Mouse (Mus musculus) cerebellum, adult 8-10 months (tissue): ENCODE results near the gene Heatr4.
"Not testable (repeated sequence)": the region's sequence is repeated elsewhere in the genome, so short reads cannot be mapped to it uniquely, and the experiment has no call there.

ENCODE experiments used
- DNase-seq: peaks from one replicate; pipeline ENCODE4 v3.0.0; 2022

The Heatr4 gene

DNA sequence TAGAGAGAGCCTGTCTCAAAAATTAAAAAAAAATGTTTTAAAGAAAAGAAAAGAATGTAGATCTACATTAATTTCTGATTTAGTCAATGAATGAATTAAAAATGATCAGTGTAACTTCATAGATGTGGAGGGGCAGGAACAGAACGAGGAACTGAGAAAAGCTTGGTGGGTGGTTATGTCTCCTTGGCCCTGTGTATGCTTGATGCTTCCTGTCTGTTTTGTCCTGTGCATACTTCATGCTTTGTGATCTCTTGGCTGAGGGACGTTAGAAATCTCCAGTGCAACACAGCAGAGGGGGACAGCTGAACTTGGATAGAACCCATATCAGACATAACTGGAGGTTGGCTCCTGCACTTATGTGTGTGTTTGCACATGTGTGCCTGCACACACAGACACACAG is 12.6 kb upstream of the Heatr4 start:
- DNase-seq = no peak

DNA sequence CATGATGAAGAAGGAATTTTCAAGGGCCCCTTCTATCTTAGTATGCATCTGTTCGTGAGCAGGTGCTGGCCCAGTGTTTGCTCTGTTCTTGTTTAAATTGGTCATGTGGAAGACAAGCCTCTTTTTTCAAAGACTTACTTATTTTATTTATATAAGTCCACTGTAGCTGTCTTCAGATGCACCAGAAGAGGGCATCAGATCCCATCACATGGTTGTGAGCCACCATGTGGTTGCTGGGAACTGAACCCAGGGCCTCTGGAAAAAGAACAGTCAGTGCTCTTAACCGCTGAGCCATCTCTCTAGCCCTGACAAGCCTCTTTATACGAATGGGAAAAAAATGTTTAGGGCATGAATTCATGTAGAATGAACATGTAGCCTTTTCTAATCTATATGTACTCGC is 4.7 kb upstream of the Heatr4 start:
- DNase-seq = no peak

DNA sequence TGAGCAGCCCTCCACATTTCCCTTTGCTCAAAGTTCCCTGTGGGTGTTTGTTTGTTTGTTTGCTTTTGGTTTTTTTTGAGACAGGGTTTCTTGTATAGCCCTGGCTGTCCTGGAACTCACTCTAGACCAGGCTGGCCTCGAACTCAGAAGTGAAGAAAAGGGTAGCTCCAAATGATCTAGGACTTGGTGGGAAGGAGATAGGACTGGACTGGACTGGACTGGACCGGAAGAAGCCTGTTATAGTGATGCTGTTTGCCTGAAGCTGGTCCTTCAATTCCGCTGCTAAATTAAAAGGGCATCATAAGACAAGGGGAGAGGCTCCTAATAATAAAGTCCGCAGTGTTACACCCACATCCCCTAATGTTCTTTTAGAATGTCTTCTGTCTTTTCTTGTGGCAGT is 3.8 kb upstream of the Heatr4 start:
- no peak for DNase-seq

DNA sequence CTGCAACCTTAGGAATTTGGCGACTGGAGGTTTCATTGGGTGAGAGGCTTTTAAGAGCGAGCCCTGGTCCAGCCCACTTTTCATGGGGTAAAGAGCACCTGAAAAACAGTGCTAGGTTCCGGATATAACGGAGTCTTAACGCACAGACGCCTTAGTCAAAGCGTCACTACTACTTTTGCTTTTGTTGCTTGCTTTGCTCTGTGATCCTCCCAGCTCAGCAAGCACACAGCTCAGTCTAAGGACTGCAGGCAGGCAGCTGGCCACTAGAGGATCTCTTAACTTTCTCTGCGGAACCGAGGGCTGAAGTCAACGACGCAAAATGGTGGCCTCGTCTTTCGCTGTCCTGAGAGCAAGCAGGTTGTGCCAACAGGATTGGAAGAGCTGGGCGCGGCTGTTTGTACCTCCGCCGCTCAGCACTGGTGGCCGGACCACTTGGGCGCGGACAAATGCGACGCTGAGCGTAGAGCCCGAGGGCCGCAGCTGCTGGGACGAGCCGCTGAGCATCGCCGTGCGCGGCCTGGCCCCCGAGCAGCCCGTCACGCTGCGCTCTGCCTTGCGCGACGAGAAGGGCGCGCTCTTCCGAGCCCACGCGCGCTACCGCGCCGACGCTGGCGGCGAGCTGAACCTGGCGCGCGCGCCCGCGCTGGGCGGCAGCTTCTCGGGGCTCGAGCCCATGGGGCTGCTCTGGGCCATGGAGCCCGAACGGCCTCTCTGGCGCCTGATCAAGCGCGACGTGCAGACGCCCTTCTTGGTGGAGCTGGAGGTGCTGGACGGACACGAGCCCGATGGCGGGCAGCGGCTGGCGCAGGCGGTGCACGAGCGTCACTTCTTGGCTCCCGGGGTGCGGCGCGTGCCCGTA is 3.2 kb upstream of the Heatr4 start, which contains the start of gene Acot2:
TSS of gene Acot2 (plus strand) at position 279 of the 859 bp plus-strand sequence.
- DNase-seq = peak; percentile 70

DNA sequence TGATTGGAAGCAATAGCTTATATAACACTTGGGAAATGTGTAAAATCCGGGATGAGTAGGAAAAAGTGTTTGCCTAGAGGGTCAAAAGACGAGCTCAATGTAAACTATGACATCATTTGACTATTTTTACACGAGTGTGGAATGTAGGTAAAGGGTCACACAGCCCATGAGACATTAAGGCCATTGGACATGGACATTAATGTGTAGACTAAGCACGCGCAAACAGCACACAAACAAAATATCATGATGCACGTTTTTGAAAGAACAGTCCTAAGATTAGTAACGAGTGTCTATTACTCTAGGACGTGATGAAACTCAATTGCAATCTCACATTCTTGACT is 2.6 kb upstream of the Heatr4 start:
- no peak for DNase-seq

DNA sequence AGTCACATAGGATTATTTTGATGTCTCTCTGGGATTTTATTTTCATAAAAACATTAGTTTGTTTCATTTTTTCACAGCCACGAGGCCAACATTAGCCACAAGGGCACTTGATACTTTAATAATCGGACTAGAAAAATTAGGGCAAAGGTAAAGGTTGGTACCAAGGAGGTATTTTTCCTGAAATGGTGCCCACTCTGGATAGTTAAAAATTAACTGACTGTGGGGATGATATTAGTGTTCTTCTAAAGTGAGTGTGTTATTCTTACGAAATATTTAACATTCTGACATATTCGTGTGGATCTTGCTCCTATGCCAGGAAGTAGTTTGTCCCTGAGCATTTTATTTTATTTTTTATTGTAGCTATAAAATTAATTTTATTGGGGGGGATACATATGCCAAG is 3.0 kb downstream of the Heatr4 start:
- no peak for DNase-seq

DNA sequence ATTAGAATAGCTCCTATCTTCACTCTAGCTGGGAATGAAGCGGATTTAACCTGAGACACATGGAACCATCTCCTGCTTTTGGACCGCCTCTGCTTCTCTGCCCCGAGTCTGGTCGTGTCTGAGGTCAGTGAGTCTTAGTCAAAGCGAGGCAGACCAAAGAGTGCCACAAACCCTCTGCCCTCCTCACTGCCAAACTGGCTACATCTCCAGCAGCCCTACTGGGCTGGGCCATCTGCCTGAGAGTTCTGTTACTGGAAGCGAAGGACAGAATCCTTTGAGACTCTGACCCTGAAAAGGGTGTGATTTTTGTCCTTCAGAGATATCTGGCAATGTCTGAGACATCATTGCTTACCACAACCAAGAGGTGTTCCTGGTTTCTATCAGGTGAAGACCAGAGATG is 5.8 kb downstream of the Heatr4 start:
- peak; percentile 69 for DNase-seq

DNA sequence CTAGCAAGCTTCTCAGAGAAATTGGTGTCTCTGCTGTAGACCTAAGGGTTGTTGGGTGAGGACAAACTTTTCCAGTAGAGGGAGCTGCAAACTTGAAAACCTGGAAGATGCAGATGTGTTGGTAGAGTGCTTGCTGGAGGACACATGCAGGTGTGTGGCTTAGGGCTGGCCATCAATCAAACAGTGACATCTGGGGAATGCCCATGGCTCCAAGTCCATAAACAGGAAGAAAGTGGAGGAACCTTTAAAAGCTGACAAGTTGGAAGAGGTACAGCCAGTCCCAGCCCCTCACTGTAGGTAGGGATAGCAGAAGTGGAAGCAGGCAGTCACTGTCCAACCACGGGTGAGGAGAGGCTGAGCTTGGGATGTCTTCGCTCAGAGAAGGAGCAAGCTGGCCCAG is 12.5 kb downstream of the Heatr4 start:
- no peak for DNase-seq

DNA sequence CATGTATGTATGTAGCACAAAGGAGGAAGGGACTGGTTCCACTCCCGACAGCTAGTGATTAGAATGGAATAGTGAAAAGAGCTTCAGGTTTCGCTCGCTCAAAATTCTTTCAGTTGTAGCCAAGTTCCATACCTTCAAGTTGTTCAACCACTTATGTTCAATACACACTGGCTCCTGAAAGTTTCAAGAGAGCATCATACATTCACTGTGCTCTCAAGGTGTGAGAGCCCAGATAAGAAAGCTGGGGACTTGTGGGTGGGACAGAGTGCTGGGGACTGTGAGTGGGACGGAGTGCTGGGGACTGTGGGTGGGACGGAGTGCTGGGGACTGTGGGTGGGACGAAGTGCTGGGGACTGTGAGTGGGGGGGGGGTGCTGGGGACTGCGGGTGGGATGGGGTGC is 19.4 kb downstream of the Heatr4 start:
- no peak for DNase-seq

DNA sequence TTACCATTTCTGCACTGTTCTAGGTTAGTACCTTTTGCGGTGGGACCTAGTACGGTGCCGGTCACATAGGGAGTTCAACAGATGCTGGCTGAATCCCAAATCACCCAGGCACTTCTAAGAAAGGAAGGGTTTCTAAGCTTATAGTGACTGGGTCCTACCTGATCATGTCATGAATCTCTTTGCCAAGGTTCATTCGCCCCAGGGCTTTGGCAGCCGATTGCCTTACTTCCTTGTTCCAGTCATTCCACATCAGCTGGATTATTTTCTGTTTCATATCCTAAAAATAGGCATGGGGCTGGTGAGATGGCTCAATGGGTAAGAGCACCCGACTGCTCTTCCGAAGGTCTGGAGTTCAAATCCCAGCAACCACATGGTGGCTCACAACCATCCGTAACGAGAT is 26.4 kb downstream of the Heatr4 start:
- no peak for DNase-seq

DNA sequence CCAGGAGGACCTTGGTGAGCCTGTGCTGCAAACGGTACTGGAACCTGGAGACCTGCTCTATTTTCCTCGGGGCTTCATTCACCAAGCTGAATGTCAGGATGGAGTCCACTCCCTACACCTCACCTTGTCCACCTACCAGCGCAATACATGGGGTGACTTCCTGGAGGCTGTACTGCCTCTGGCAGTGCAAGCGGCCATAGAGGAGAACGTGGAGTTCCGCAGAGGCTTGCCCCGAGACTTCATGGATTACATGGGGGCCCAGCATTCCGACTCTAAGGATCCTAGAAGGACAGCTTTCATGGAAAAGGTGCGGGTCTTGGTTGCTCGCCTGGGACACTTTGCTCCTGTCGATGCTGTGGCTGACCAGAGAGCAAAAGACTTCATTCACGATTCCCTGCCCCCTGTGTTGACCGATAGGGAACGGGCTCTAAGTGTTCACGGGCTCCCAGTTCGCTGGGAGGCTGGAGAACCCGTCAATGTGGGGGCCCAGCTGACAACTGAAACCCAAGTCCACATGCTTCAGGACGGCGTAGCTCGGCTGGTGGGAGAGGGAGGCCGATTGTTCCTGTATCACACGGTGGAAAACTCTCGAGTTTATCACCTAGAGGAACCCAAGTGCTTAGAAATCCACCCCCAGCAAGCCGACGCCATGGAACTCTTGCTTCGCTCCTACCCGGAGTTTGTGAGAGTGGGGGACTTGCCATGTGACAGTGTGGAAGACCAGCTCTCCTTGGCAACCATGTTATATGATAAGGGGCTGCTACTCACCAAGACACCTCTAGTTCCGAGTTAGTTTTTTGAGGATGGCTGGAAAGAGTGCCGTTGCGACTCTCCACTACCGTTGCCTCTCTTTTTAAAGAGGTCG is 32.7 kb downstream of the Heatr4 start:
- DNase-seq = no peak

DNA sequence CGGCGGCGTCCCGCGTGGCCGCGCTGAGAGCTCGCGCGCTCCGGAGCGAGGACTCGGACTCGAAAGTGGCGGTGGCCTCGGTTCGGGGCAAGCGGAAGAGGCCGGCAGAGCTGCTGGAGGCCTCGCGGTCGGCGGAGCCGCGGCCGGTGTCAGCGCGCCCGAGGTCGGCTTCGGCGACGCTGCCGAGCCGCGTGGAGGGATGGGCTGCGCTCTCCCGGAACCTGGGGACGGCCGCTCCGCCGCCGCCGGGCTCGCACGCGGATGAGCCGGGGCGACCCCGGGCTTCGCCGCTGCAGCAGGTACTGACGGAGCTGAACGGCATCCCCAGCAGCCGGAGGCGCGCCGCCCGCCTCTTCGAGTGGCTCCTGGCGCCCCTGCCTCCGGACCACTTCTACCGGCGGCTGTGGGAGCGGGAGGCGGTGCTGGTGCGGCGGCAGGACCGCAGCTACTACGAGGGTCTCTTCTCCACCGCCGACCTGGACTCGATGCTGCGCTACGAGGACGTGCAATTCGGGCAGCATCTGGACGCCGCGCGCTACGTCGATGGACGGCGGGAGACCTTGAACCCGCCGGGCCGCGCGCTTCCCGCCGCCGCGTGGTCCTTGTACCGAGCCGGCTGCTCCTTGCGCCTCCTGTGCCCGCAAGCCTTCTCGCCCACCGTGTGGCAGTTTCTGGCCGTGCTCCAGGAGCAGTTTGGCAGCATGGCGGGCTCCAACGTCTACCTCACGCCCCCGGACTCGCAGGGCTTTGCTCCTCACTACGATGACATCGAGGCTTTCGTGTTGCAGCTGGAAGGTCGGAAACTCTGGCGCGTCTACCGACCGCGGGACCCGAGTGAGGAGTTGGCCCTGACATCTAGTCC is 33.6 kb downstream of the Heatr4 start:
- peak; percentile 30 for DNase-seq

DNA sequence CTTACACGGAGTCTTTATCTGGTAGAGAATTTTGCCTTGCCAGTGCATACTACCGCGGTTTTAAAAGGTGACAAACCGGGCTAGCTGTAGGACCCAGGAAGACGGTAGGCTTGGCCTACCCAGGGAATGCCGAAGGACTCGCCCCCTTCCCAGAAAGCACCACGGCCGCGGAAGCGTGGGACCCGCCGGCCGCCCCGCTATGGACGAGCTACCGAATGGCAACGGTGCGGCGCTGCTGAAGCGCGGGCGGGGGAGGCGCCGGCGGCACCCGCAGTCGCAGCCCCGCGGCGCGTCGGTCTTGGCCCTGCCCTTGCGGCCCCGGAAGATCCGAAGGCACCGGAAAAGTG is 34.2 kb downstream of the Heatr4 start, which contains the start of gene Riox1:
TSS of gene Riox1 (plus strand) at position 116 of the 347 bp plus-strand sequence.
- DNase-seq = peak; percentile 79

DNA sequence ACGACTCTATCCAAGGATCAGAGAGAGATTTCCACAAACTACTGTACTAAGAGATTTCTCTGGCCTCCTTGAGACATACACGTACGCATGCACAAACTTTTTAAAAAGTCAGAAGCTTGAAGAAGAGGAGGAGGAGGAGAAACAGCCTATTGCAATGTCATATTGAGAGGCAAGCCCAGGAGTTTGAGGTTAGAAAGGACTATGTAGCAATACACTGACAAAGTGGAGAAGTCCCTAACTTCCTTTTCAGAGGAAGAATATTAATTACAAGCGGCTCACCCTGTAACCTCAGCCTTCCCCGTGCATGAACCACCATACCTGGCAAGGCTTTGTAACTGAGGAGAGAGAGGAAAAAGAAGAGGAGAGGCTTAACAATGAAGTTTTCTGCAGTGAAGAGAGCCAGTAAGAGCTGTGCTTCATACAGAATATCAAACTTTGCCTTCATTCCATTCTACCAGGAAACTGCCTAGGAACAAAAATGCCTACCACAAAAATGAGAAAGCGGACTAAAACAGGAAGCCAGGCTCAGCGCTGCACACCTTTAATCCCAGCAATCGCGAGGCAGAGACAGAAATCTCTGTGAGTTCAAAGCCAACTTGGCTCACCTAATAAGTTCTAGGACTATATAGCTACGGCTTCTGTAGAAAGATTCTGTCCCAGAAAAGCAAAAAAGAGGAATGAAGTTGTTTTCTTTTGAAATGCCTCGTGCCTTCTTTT is 34.7 kb downstream of the Heatr4 start:
- DNase-seq = no peak

DNA sequence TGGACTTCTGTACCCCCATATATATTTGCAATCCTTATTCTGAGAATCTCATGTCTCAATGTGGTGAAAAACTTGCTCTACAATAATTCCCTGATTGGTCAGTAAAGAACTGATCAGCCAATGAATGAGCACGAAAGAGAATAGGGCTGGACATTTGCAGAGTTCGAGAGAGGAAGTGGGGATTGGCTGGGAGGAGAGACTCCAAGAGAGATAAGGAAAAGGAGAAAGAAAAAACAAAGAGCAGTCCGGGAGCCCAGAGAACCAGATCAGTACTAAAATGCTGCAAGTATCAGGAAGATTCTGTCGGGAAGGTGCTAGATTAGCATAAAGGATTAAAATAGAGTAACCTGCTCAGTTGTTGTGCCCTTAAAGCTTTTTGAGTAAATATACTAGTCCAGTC is 35.6 kb downstream of the Heatr4 start:
- DNase-seq = no peak

DNA sequence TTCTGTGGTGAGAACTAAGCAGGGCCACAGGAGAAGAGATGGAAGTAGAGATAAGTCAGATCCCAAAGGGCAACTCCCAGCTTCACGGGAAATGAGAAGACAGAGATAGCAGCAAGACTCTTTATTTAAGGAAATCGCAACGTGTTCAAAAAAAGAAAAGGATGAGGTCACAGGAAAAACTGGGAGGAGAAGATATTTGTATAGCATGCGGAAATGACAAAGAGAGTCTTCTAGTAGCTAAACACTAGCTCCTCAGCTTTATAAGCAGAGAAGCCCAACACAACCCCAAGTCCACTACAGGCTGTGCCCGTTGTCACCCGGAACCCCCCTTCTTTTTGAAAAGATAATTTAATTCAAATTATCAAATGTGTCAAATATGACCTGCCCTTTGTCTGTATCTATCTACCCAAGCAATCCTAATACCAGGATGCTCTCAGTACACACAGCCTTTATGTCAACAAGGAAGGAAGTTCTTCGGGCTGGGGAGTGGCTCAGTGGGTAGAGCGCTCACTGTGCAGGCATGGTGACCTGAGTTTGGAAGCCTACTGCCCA is 37.3 kb downstream of the Heatr4 start:
- no peak for DNase-seq

DNA sequence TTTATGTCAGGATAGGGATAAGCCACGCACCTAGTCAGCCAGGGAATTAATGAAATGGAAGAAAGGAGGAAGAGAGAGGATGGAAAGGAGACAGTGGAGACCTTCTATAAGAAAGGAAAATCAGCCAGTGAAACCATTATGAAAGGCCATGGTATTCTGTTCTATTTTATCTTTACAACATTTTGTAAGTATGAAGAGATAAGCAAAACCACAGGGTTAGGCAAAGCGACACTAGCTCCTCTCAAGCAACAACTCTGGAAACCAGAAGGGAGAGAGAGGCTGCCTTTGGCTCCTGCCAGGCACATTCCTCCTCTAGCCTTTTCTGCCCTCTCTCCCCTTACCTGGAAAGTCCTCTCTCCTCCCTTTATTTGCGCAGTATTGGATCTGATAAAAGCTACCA is 42.7 kb downstream of the Heatr4 start:
- no peak for DNase-seq

DNA sequence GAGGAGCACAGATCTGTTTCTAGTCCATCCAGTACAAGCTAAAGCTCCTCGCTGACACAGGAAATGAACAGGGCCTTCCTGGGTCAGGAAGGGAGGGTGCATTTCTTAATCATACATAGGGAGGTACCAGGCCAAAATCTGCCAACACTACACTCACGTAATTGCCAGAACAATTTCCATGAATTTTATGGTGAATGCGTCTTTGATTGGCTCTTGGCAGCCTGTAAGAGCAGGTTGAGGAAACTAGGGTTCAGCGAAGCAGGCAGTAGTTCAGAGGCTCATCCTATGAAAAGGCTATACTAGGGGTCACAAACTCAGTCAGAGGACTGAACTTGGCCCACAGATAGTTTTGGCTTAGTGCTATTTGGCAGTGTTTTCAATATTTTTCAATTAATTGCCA is 44.6 kb downstream of the Heatr4 start:
- no peak for DNase-seq

DNA sequence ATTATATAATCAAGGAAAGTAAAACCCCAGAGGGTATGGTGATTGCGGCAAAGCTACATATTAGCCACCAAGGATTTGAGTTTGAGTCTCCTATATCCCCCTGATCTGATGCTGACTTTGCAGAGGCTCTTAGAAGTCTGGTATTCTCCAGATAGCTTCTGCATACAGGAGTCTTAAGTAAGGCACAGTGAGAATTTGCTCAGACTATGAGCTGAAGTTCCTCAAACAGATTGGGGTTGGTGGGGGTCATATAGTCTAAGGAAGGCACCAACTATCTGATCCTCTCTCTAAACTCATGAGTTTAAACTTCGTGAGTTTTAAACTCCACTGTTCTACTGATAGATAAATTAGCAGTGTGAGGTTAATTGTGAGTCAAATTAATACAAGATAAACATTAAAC is 45.3 kb downstream of the Heatr4 start:
- DNase-seq = no peak

DNA sequence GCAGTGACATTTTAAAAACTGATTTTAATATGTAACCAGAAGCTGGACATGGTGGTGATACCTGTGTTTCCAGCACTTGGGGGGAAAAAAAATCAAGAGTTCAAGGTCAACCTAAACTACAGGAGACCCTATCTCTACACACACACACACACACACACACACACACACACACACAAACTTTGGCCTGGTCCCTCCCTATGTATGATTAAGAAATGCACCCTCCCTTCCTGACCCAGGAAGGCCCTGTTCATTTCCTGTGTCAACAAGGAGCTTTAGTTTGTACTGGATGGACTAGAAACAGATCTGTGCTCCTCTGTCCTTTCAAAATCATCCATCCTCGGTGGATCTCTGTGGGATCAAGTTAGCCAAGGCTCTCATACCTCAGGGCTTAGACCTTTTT is 46.1 kb downstream of the Heatr4 start:
- not testable (repeated sequence) for DNase-seq

DNA sequence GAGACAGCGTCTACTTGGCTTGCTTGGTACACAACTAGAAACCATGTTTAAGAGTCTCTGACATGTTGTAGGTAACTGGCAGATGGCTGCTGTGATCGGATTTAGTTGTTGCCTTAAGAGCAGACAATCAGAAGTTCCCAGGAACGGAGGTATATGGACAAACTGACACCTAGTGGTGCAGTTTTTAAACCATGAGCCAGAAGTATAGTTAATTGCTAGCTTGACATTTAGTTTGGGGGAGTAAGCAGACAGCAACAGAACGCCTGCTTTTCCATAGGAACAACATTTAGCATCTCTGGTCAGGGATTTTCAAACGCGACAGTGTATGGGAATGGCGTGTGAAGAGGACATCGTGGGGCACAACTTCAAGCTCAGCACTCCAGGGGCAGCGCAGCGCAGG is 47.1 kb downstream of the Heatr4 start:
- no peak for DNase-seq

DNA sequence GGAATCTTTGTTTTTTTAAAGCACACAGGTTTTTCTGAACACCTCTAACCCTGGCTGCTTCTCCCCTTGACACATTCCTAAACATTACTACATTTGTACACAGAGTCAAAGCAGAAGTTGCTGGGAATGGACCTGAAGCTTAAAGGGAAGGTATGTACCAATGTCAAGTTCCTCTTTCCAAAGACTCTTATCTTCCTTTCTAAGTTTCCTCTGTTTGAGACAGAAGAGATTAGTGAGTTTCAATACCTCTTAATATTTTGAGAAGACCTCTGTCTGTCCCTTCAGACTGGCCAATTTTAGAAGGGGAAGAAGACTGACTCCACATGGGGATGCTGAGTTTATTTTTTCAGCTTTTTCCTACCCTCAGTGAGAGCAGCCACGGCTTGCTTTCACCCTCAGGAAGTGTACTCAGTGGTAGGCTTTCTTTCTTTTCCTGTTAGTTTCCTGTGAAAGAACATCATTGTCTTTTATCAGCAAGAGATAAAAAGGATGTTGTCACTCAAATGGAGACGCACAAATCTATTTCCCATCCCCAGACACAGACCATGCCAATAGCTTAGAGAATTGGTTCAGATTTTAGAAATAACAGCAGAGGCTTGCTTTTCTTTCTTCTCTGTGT is 55.4 kb downstream of the Heatr4 start:
- DNase-seq = no peak
